Mouse (Mus musculus): ENCODE data around the gene Prkar2a.

DNA sequence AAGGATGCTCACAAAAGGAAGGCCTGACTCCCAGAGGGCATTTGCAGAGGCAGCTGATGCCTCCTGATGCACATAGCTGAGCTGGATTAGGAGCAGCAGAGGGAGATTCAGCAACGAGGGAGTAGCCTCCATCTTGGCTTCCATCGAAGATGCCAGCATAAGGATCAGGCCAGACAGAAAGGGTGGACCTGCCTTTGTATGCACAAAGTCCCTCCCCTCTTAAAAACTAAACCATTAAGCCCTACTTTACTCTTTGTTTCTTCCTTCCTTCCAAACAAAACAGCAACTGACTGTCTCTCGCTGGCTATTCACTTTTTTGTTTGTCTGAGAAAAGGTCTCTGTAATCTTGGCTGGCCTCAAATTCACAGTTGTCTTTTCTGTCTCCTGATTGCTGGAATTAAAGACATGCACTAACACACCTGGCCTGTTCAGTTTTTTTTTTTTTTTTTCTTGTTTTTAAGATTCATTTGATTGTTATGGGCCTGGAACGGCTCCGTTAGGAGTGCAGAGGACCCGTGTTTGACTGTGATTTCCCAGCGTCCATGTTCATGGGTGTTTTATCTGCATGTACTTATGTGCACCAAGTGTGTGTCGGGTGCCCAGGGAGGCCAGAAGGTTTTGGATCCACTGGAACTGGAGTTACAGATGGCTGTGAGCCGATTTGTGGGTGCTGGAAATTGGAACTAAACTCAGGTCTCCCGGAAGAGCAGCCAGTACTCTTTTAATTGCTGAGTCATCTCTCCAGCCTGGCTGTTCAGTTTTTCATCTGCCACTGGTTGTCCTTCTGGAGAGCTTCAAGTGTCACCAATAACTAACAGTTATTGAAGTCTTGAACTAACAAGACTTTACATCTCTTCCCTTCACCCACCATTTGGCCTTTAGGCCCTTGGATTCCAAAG is 34.3 kb upstream of the Prkar2a start:
- TF ChIP-seq EP300 (IDR thresholded peaks at IDR 0.05) (no peak), CTCF (IDR thresholded peaks at IDR 0.05) (no peak)

Measured in lung, postnatal 0 days (tissue).